Mouse (Mus musculus): Measurements from ENCODE around the gene Farp1.

DNA sequence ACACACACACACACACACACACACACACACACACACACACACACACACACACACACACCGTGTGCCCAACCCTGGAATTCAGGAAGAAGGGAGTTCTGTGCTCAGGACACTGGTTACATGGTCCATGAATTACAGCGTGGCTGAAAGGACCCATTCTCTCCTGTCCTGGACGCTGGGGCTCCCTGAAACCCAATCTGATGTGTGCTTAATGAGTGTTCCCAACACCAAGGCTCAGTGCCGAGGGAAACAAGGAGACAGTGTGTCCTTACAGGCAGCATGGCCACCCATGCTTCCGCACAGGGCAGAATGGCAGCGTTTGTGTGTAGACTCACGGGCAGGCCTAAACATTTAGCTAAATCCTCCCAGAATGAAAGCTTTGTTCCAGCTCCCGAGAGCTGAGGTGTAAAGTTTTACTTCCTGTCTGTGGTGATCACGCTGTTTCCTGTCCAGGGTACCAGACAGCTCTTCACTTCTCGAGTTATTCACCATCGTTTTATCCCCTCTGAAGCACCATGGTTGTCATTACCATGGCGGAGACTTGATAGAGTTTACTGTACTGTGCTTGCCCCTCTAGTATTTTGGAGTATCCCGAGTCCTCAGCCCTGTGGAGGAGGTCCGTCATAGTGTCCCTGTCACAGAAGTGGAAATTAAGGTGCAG is 164.0 kb downstream of the Farp1 start:
- TF ChIP-seq CTCF (IDR thresholded peaks at IDR 0.05; ENCODE audit: borderline replicate concordance, insufficient read depth, low read depth, low read length) (no peak), POLR2A (IDR thresholded peaks at IDR 0.05; ENCODE audit: borderline replicate concordance, insufficient read depth, low read length) (no peak)
